Mouse (Mus musculus): ENCODE results near the gene Anapc5. TPM values are rescaled to one million over a fixed set of nuclear protein-coding genes. Genes with fewer than 3 reads are reported as not detected.

Anapc5 gene
- 380 and 385 TPM in 2 replicates for polyA plus RNA-seq (2015; fragmentation: Nextera tagmentation; extraction: Ambion mirVana)

GRCm38 (mm10) chr5:122820777-122821523 lies at the start of gene Anapc5:
Gene Anapc5, minus strand, starts transcription at chr5:122821339.
- no peaks in the 10 kb centered on the region for H3K9me3 ChIP-seq (replicated peaks; ENCODE audit: control insufficient read depth, low read length)

GRCm38 (mm10) chr5:122863053-122863452 lies 41.9 kb upstream of the Anapc5 start:
- H3K36me3 ChIP-seq (ENCODE audit: control insufficient read depth, insufficient read depth, low read length): peaks cover 11% of the 10 kb centered on the region
- 95% methylated on average over 2 of the region's 2 CpGs for WGBS
- ATAC-seq (ENCODE audit: insufficient read depth, low FRiP score): no peak
- no peaks in the 10 kb centered on the region for H3K4me1 ChIP-seq (ENCODE audit: control insufficient read depth, insufficient read depth, low read length)
- H3K9ac ChIP-seq (ENCODE audit: low read length): no peak overlapping the region
- H3K4me2 ChIP-seq (ENCODE audit: low read depth, low read length): no peak overlapping the region
- no peaks in the 10 kb centered on the region for H3K9me3 ChIP-seq (replicated peaks; ENCODE audit: control insufficient read depth, low read length)
- no peak overlapping the region for H3K4me3 ChIP-seq (replicated peaks; ENCODE audit: low read length)
- no peaks in the 10 kb centered on the region for H3K27me3 ChIP-seq (ENCODE audit: control insufficient read depth, insufficient read depth, low read length)
- H3K27ac ChIP-seq (ENCODE audit: low read length): no peak overlapping the region

More at GRCm38 (mm10) chr5:122820777-122821523, at the start of gene Anapc5:
- under 1% methylated on average over 55 of the region's 55 CpGs for WGBS
- ATAC-seq (ENCODE audit: insufficient read depth, low FRiP score): peak; percentile 100
- Histone ChIP-seq H3K27me3 (ENCODE audit: control insufficient read depth, insufficient read depth, low read length) (no peaks in the 10 kb centered on the region), H3K36me3 (ENCODE audit: control insufficient read depth, insufficient read depth, low read length) (peaks cover 16% of the 10 kb centered on the region; the same call in 1 of the 2 replicates), H3K27ac (ENCODE audit: low read length) (peak within 1 kb of the TSS; percentile 86), H3K4me3 (replicated peaks; ENCODE audit: low read length) (peak within 1 kb of the TSS; percentile 56), H3K9ac (ENCODE audit: low read length) (peak within 1 kb of the TSS; percentile 75), H3K4me2 (ENCODE audit: low read depth, low read length) (peak within 1 kb of the TSS; percentile 56), H3K4me1 (ENCODE audit: control insufficient read depth, insufficient read depth, low read length) (0 out of 2 replicates have a peak, but pooled peaks cover 5% of the 10 kb centered on the region)

- Histone ChIP-seq H3K36me3 (ENCODE audit: control insufficient read depth, insufficient read depth, low read length) (no peaks in the 10 kb centered on the region), H3K4me2 (ENCODE audit: low read depth, low read length) (no peak overlapping the region), H3K9me3 (replicated peaks; ENCODE audit: control insufficient read depth, low read length) (no peaks in the 10 kb centered on the region), H3K4me1 (ENCODE audit: control insufficient read depth, insufficient read depth, low read length) (peaks cover 8% of the 10 kb centered on the region), H3K27ac (ENCODE audit: low read length) (no peak overlapping the region), H3K9ac (ENCODE audit: low read length) (no peak overlapping the region), H3K27me3 (ENCODE audit: control insufficient read depth, insufficient read depth, low read length) (no peaks in the 10 kb centered on the region), H3K4me3 (replicated peaks; ENCODE audit: low read length) (no peak overlapping the region)
- WGBS: 71% methylated on average over 3 of the region's 3 CpGs
- no peak for ATAC-seq (ENCODE audit: insufficient read depth, low FRiP score)
Measured at GRCm38 (mm10) chr5:122855858-122856257, 34.7 kb upstream of the Anapc5 start.

GRCm38 (mm10) chr5:122852611-122853010 lies 31.5 kb upstream of the Anapc5 start:
- no peak overlapping the region for H3K4me2 ChIP-seq (ENCODE audit: low read depth, low read length)
- WGBS: 74% methylated on average over 2 of the region's 2 CpGs
- peaks cover 15% of the 10 kb centered on the region for H3K4me1 ChIP-seq (ENCODE audit: control insufficient read depth, insufficient read depth, low read length)
- H3K36me3 ChIP-seq (ENCODE audit: control insufficient read depth, insufficient read depth, low read length): no peaks in the 10 kb centered on the region
- H3K4me3 ChIP-seq (replicated peaks; ENCODE audit: low read length): no peak overlapping the region
- H3K27me3 ChIP-seq (ENCODE audit: control insufficient read depth, insufficient read depth, low read length): no peaks in the 10 kb centered on the region
- no peak overlapping the region for H3K9ac ChIP-seq (ENCODE audit: low read length)
- H3K27ac ChIP-seq (ENCODE audit: low read length): no peak overlapping the region
- no peak for ATAC-seq (ENCODE audit: insufficient read depth, low FRiP score)
- no peaks in the 10 kb centered on the region for H3K9me3 ChIP-seq (replicated peaks; ENCODE audit: control insufficient read depth, low read length)

GRCm38 (mm10) chr5:122850319-122851002 lies 29.3 kb upstream of the Anapc5 start:
- Histone ChIP-seq H3K4me3 (replicated peaks; ENCODE audit: low read length) (peak overlapping the region; percentile 92), H3K4me1 (ENCODE audit: control insufficient read depth, insufficient read depth, low read length) (peaks cover 15% of the 10 kb centered on the region), H3K9ac (ENCODE audit: low read length) (peak overlapping the region; percentile 90), H3K27ac (ENCODE audit: low read length) (peak overlapping the region; percentile 90), H3K4me2 (ENCODE audit: low read depth, low read length) (peak overlapping the region; percentile 95), H3K9me3 (replicated peaks; ENCODE audit: control insufficient read depth, low read length) (no peaks in the 10 kb centered on the region), H3K27me3 (ENCODE audit: control insufficient read depth, insufficient read depth, low read length) (no peaks in the 10 kb centered on the region), H3K36me3 (ENCODE audit: control insufficient read depth, insufficient read depth, low read length) (no peaks in the 10 kb centered on the region)
- 1% methylated on average over 38 of the region's 38 CpGs for WGBS
- peak; percentile 61 for ATAC-seq (ENCODE audit: insufficient read depth, low FRiP score)

- peak; percentile 100 for ATAC-seq (ENCODE audit: insufficient read depth, low FRiP score)
- Histone ChIP-seq H3K9me3 (replicated peaks; ENCODE audit: control insufficient read depth, low read length) (no peaks in the 10 kb centered on the region), H3K9ac (ENCODE audit: low read length) (peak within 1 kb of the TSS; percentile 90), H3K36me3 (ENCODE audit: control insufficient read depth, insufficient read depth, low read length) (no peaks in the 10 kb centered on the region), H3K27ac (ENCODE audit: low read length) (peak within 1 kb of the TSS; percentile 96), H3K4me1 (ENCODE audit: control insufficient read depth, insufficient read depth, low read length) (peaks cover 15% of the 10 kb centered on the region), H3K27me3 (ENCODE audit: control insufficient read depth, insufficient read depth, low read length) (no peaks in the 10 kb centered on the region), H3K4me2 (ENCODE audit: low read depth, low read length) (peak within 1 kb of the TSS; percentile 95), H3K4me3 (replicated peaks; ENCODE audit: low read length) (peak within 1 kb of the TSS; percentile 92)
- under 1% methylated on average over 58 of the region's 61 CpGs for WGBS
Measured at GRCm38 (mm10) chr5:122849521-122850318, 28.6 kb upstream of the Anapc5 start, which contains the start of gene Rnf34. Gene Rnf34, plus strand, starts transcription at chr5:122850048.

- H3K4me2 ChIP-seq (ENCODE audit: low read depth, low read length): no peak overlapping the region
- H3K36me3 ChIP-seq (ENCODE audit: control insufficient read depth, insufficient read depth, low read length): no peaks in the 10 kb centered on the region
- H3K27ac ChIP-seq (ENCODE audit: low read length): no peak overlapping the region
- H3K4me3 ChIP-seq (replicated peaks; ENCODE audit: low read length): no peak overlapping the region
- no peaks in the 10 kb centered on the region for H3K4me1 ChIP-seq (ENCODE audit: control insufficient read depth, insufficient read depth, low read length)
- WGBS: 83% methylated on average over 5 of the region's 5 CpGs
- H3K9ac ChIP-seq (ENCODE audit: low read length): no peak overlapping the region
- no peaks in the 10 kb centered on the region for H3K9me3 ChIP-seq (replicated peaks; ENCODE audit: control insufficient read depth, low read length)
- no peak for ATAC-seq (ENCODE audit: insufficient read depth, low FRiP score)
- H3K27me3 ChIP-seq (ENCODE audit: control insufficient read depth, insufficient read depth, low read length): no peaks in the 10 kb centered on the region
Measured at GRCm38 (mm10) chr5:122843799-122844198, 22.7 kb upstream of the Anapc5 start.

- 83% methylated on average over 2 of the region's 2 CpGs for WGBS
- Histone ChIP-seq H3K9me3 (replicated peaks; ENCODE audit: control insufficient read depth, low read length) (no peaks in the 10 kb centered on the region), H3K27ac (ENCODE audit: low read length) (no peak overlapping the region), H3K4me2 (ENCODE audit: low read depth, low read length) (no peak overlapping the region), H3K27me3 (ENCODE audit: control insufficient read depth, insufficient read depth, low read length) (no peaks in the 10 kb centered on the region), H3K9ac (ENCODE audit: low read length) (no peak overlapping the region), H3K4me3 (replicated peaks; ENCODE audit: low read length) (no peak overlapping the region), H3K4me1 (ENCODE audit: control insufficient read depth, insufficient read depth, low read length) (no peaks in the 10 kb centered on the region), H3K36me3 (ENCODE audit: control insufficient read depth, insufficient read depth, low read length) (no peaks in the 10 kb centered on the region)
- ATAC-seq (ENCODE audit: insufficient read depth, low FRiP score): no peak
Measured at GRCm38 (mm10) chr5:122841126-122841525, 20.0 kb upstream of the Anapc5 start.
